Mouse (Mus musculus): ENCODE measurements around the gene Ccdc32. TPM values are rescaled to one million over a fixed set of nuclear protein-coding genes. Genes with fewer than 3 reads are reported as not detected.

Gene Ccdc32
- polyA plus RNA-seq, 1 experiment from 2014 or later = 20.0 TPM

- Histone ChIP-seq H3K9me3 (no peaks in the 10 kb centered on the region; the same call in 1 of the 2 replicates), H3K4me2 (no peak overlapping the region), H3K4me1 (replicated peaks) (peaks cover 13% of the 10 kb centered on the region), H3K27me3 (no peaks in the 10 kb centered on the region), H3K4me3 (replicated peaks) (no peak overlapping the region), H3K36me3 (peaks cover 15% of the 10 kb centered on the region), H3K9ac (replicated peaks) (no peak overlapping the region), H3K27ac (no peak overlapping the region)
- ATAC-seq (ENCODE audit: insufficient number of reproducible peaks, insufficient read depth, low FRiP score, low TSS enrichment, low read depth) = no peak
- WGBS = 75% methylated on average over 7 of the region's 7 CpGs
Observed at GRCm38 (mm10) chr2:119014989-119015388, 14.2 kb downstream of the Ccdc32 start.

- Histone ChIP-seq H3K9me3 (no peaks in the 10 kb centered on the region), H3K27me3 (no peaks in the 10 kb centered on the region), H3K9ac (replicated peaks) (no peak overlapping the region), H3K4me3 (replicated peaks) (no peak overlapping the region), H3K27ac (no peak overlapping the region), H3K4me2 (no peak overlapping the region), H3K36me3 (no peaks in the 10 kb centered on the region), H3K4me1 (replicated peaks) (no peaks in the 10 kb centered on the region)
- ATAC-seq (ENCODE audit: insufficient number of reproducible peaks, insufficient read depth, low FRiP score, low TSS enrichment, low read depth) = no peak
- WGBS = 93% methylated on average over 2 of the region's 2 CpGs
Observed at GRCm38 (mm10) chr2:119009376-119009775, 19.8 kb downstream of the Ccdc32 start.

GRCm38 (mm10) chr2:119006886-119007285 is 22.3 kb downstream of the Ccdc32 start:
- H3K4me3 ChIP-seq (replicated peaks) = no peak overlapping the region
- 82% methylated on average over 7 of the region's 7 CpGs for WGBS
- no peak for ATAC-seq (ENCODE audit: insufficient number of reproducible peaks, insufficient read depth, low FRiP score, low TSS enrichment, low read depth)
- H3K9me3 ChIP-seq = no peaks in the 10 kb centered on the region
- no peaks in the 10 kb centered on the region for H3K4me1 ChIP-seq (replicated peaks)
- no peak overlapping the region for H3K4me2 ChIP-seq
- H3K27ac ChIP-seq = no peak overlapping the region
- no peaks in the 10 kb centered on the region for H3K36me3 ChIP-seq
- no peak overlapping the region for H3K9ac ChIP-seq (replicated peaks)
- no peaks in the 10 kb centered on the region for H3K27me3 ChIP-seq

- no peaks in the 10 kb centered on the region for H3K4me1 ChIP-seq (replicated peaks)
- no peak overlapping the region for H3K27ac ChIP-seq
- no peaks in the 10 kb centered on the region for H3K9me3 ChIP-seq
- H3K4me2 ChIP-seq = no peak overlapping the region
- no peak overlapping the region for H3K4me3 ChIP-seq (replicated peaks)
- no peaks in the 10 kb centered on the region for H3K36me3 ChIP-seq
- 68% methylated on average over 3 of the region's 3 CpGs for WGBS
- H3K9ac ChIP-seq (replicated peaks) = no peak overlapping the region
- ATAC-seq (ENCODE audit: insufficient number of reproducible peaks, insufficient read depth, low FRiP score, low TSS enrichment, low read depth) = no peak
- peaks cover 21% of the 10 kb centered on the region; the same call in 1 of the 2 replicates for H3K27me3 ChIP-seq
Observed at GRCm38 (mm10) chr2:118999025-118999639, 30.1 kb downstream of the Ccdc32 start.

GRCm38 (mm10) chr2:118998115-118998866 is 30.9 kb downstream of the Ccdc32 start:
- Histone ChIP-seq H3K36me3 (no peaks in the 10 kb centered on the region), H3K9ac (replicated peaks) (no peak overlapping the region), H3K4me1 (replicated peaks) (no peaks in the 10 kb centered on the region), H3K4me2 (no peak overlapping the region), H3K27ac (no peak overlapping the region), H3K9me3 (no peaks in the 10 kb centered on the region), H3K27me3 (peaks cover 21% of the 10 kb centered on the region; the same call in 1 of the 2 replicates), H3K4me3 (replicated peaks) (no peak overlapping the region)
- no peak for ATAC-seq (ENCODE audit: insufficient number of reproducible peaks, insufficient read depth, low FRiP score, low TSS enrichment, low read depth)
- 70% methylated on average over 6 of the region's 6 CpGs for WGBS

GRCm38 (mm10) chr2:118996798-118997105 is 32.4 kb downstream of the Ccdc32 start:
- Histone ChIP-seq H3K4me3 (replicated peaks) (no peak overlapping the region), H3K27ac (no peak overlapping the region), H3K4me2 (no peak overlapping the region), H3K36me3 (no peaks in the 10 kb centered on the region), H3K9ac (replicated peaks) (no peak overlapping the region), H3K27me3 (peaks cover 24% of the 10 kb centered on the region; the same call in 1 of the 2 replicates), H3K4me1 (replicated peaks) (no peaks in the 10 kb centered on the region), H3K9me3 (no peaks in the 10 kb centered on the region)
- ATAC-seq (ENCODE audit: insufficient number of reproducible peaks, insufficient read depth, low FRiP score, low TSS enrichment, low read depth) = no peak
- WGBS = 62% methylated on average over 1 of the region's 1 CpGs

GRCm38 (mm10) chr2:118995919-118996797 is 33.0 kb downstream of the Ccdc32 start:
- Histone ChIP-seq H3K27me3 (peaks cover 24% of the 10 kb centered on the region; the same call in 1 of the 2 replicates), H3K4me3 (replicated peaks) (no peak overlapping the region), H3K4me2 (no peak overlapping the region), H3K9ac (replicated peaks) (no peak overlapping the region), H3K4me1 (replicated peaks) (no peaks in the 10 kb centered on the region), H3K36me3 (no peaks in the 10 kb centered on the region), H3K27ac (no peak overlapping the region), H3K9me3 (no peaks in the 10 kb centered on the region)
- 41% methylated on average over 16 of the region's 16 CpGs for WGBS
- ATAC-seq (ENCODE audit: insufficient number of reproducible peaks, insufficient read depth, low FRiP score, low TSS enrichment, low read depth) = no peak

- Histone ChIP-seq H3K4me1 (replicated peaks) (no peaks in the 10 kb centered on the region), H3K27me3 (peaks cover 24% of the 10 kb centered on the region; the same call in 1 of the 2 replicates), H3K27ac (no peak overlapping the region), H3K36me3 (no peaks in the 10 kb centered on the region), H3K9me3 (no peaks in the 10 kb centered on the region), H3K4me2 (no peak overlapping the region), H3K4me3 (replicated peaks) (no peak overlapping the region), H3K9ac (replicated peaks) (no peak overlapping the region)
- ATAC-seq (ENCODE audit: insufficient number of reproducible peaks, insufficient read depth, low FRiP score, low TSS enrichment, low read depth) = no peak
- 57% methylated on average over 5 of the region's 5 CpGs for WGBS
Observed at GRCm38 (mm10) chr2:118995490-118995889, 33.7 kb downstream of the Ccdc32 start.

GRCm38 (mm10) chr2:118983812-118984211 is 45.4 kb downstream of the Ccdc32 start:
- H3K4me2 ChIP-seq = no peak overlapping the region
- ATAC-seq (ENCODE audit: insufficient number of reproducible peaks, insufficient read depth, low FRiP score, low TSS enrichment, low read depth) = no peak
- H3K36me3 ChIP-seq = no peaks in the 10 kb centered on the region
- 74% methylated on average over 8 of the region's 8 CpGs for WGBS
- H3K9me3 ChIP-seq = no peaks in the 10 kb centered on the region
- no peaks in the 10 kb centered on the region for H3K4me1 ChIP-seq (replicated peaks)
- H3K27me3 ChIP-seq = 0 out of 2 replicates have a peak, but pooled peaks cover 5% of the 10 kb centered on the region
- no peak overlapping the region for H3K9ac ChIP-seq (replicated peaks)
- H3K27ac ChIP-seq = no peak overlapping the region
- H3K4me3 ChIP-seq (replicated peaks) = no peak overlapping the region

GRCm38 (mm10) chr2:118980841-118981240 is 48.4 kb downstream of the Ccdc32 start:
- ATAC-seq (ENCODE audit: insufficient number of reproducible peaks, insufficient read depth, low FRiP score, low TSS enrichment, low read depth) = no peak
- 75% methylated on average over 6 of the region's 6 CpGs for WGBS
- H3K4me1 ChIP-seq (replicated peaks) = peaks cover 4% of the 10 kb centered on the region

GRCm38 (mm10) chr2:118978064-118978463 is 51.1 kb downstream of the Ccdc32 start:
- ATAC-seq (ENCODE audit: insufficient number of reproducible peaks, insufficient read depth, low FRiP score, low TSS enrichment, low read depth) = no peak
- WGBS = 25% methylated on average over 6 of the region's 6 CpGs
- Histone ChIP-seq H3K9me3 (no peaks in the 10 kb centered on the region), H3K27ac (no peak overlapping the region), H3K36me3 (no peaks in the 10 kb centered on the region), H3K27me3 (peaks cover 55% of the 10 kb centered on the region), H3K4me2 (no peak overlapping the region), H3K4me1 (replicated peaks) (peaks cover 7% of the 10 kb centered on the region), H3K9ac (replicated peaks) (no peak overlapping the region), H3K4me3 (replicated peaks) (no peak overlapping the region)

More at GRCm38 (mm10) chr2:118980841-118981240, 48.4 kb downstream of the Ccdc32 start:
- peaks cover 29% of the 10 kb centered on the region for H3K27me3 ChIP-seq
- no peak overlapping the region for H3K4me2 ChIP-seq
- no peaks in the 10 kb centered on the region for H3K9me3 ChIP-seq
- no peak overlapping the region for H3K9ac ChIP-seq (replicated peaks)
- no peak overlapping the region for H3K4me3 ChIP-seq (replicated peaks)
- no peak overlapping the region for H3K27ac ChIP-seq
- H3K36me3 ChIP-seq = no peaks in the 10 kb centered on the region

Data from limb, embryonic 12.5 days (tissue).